Comparison of ENCODE assay signal across 19 mouse cellular contexts in the genomic region with DNA sequence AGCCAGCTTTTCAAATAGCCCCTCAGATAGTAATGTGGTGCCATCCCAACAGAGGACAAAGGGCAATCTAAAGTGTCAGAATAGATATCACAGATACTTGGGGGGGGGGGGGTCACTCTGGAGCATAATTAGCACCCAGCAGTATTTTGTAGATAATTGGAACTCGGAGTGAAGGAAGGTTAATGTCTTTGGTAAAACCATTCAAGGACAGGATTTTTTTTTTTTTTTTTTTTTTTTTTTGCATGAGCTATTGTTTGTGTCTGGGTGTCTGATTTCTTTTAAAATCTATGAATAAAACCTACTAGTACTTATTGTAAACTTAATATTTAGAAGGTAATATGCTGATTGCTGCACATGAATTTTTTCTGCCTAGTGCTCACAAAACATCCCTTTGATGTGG.
A peak's percentile ranks its signal among the peaks of the same experiment; 100 is the strongest.
DNase-seq lines count a peak whose midpoint lies in the region; ATAC-seq and TF ChIP-seq lines count a peak whose summit lies in the region.
"Had no signal": no experiment of that assay in that cellular context is flagged by ENCODE, and none has a peak within 500 bp of the region (broad histone marks: within the 10 kb centered on the region; RNA-seq: fewer than 3 reads in every experiment).

No protein-coding gene starts in this region.

- no peak overlapping the region for H3K4me3 ChIP-seq in hindbrain, embryonic 12.5 days
- no peak overlapping the region for H3K4me3 ChIP-seq in hindbrain, embryonic 14.5 days (replicated peaks; ENCODE audit: low read length)
- no peak overlapping the region for H3K4me3 ChIP-seq in midbrain, embryonic 12.5 days
- no peak overlapping the region for H3K4me3 ChIP-seq in midbrain, embryonic 15.5 days
- H3K4me3 ChIP-seq in small intestine, adult 2 months (ENCODE audit: low read depth, low read length), result no peak overlapping the region
- H3K4me3 ChIP-seq: embryonic facial prominence, embryonic 10.5 days; heart, embryonic 12.5 days; hindbrain, embryonic 15.5 days; liver, embryonic 15.5 days; neural tube, embryonic 15.5 days had no signal

- intact Hi-C loops in left cerebral cortex, postnatal 4 days (cut with DNase I), result loop anchor here (5.0 kb wide), 2 partner anchors 74 to 194 kb away; a partner anchor contains a TSS

- no peak for DNase-seq in hindbrain, embryonic 14.5 days (ENCODE audit: low spot score)
- DNase-seq in left cerebral cortex, postnatal 4 days, result no peak
- DNase-seq: adrenal gland, adult 8-10 months; right cerebral cortex, postnatal 4 days; thymus, adult 2 months had no signal

- ATAC-seq in hindbrain, embryonic 12.5 days (ENCODE audit: low FRiP score), result peak; percentile 2; the same call in 1 of the 2 replicates
- no peak for ATAC-seq in hindbrain, embryonic 14.5 days (ENCODE audit: low FRiP score)
- 0 out of 2 replicates have a peak, but pooled peaks have one; percentile 28 for ATAC-seq in midbrain, embryonic 12.5 days (ENCODE audit: low FRiP score, low read depth)
- ATAC-seq in midbrain, embryonic 15.5 days (replicated peaks), result no peak
- peak; percentile 7 for ATAC-seq in activated CD4-positive, CD25-positive, alpha-beta regulatory T cell, adult 4 months

- no peak overlapping the region for H3K9ac ChIP-seq in hindbrain, embryonic 12.5 days
- no peak overlapping the region for H3K9ac ChIP-seq in hindbrain, embryonic 14.5 days
- H3K9ac ChIP-seq in midbrain, embryonic 12.5 days (replicated peaks), result no peak overlapping the region
- H3K9ac ChIP-seq in midbrain, embryonic 15.5 days, result no peak overlapping the region
- H3K9ac ChIP-seq: forebrain, postnatal 0 days; heart, embryonic 12.5 days; hindbrain, embryonic 15.5 days; liver, embryonic 15.5 days; neural tube, embryonic 15.5 days had no signal

- H3K36me3 ChIP-seq in hindbrain, embryonic 12.5 days, result no peaks in the 10 kb centered on the region
- H3K36me3 ChIP-seq in hindbrain, embryonic 14.5 days (replicated peaks; ENCODE audit: control insufficient read depth, insufficient read depth), result no peaks in the 10 kb centered on the region
- H3K36me3 ChIP-seq in midbrain, embryonic 12.5 days, result no peaks in the 10 kb centered on the region
- no peaks in the 10 kb centered on the region for H3K36me3 ChIP-seq in midbrain, embryonic 15.5 days (replicated peaks)
- H3K36me3 ChIP-seq in small intestine, adult 2 months (ENCODE audit: control insufficient read depth, insufficient read depth, low read length), result peaks cover 5% of the 10 kb centered on the region; the same call in 1 of the 2 replicates
- H3K36me3 ChIP-seq: embryonic facial prominence, embryonic 10.5 days; heart, embryonic 12.5 days; hindbrain, embryonic 15.5 days; liver, embryonic 15.5 days; neural tube, embryonic 15.5 days had no signal

- TF ChIP-seq POLR2A in small intestine, adult 2 months (IDR thresholded peaks at IDR 0.05; ENCODE audit: low read depth, low read length), result no peak

- WGBS in hindbrain, embryonic 12.5 days, result 77% methylated on average over 1 of the region's 1 CpGs
- WGBS in hindbrain, embryonic 14.5 days, result 80% methylated on average over 1 of the region's 1 CpGs
- 75% methylated on average over 1 of the region's 1 CpGs for WGBS in midbrain, embryonic 12.5 days
- 71% methylated on average over 1 of the region's 1 CpGs for WGBS in midbrain, embryonic 15.5 days
- WGBS in small intestine, adult 2 months, result 11% methylated on average over 1 of the region's 1 CpGs

- H3K4me1 ChIP-seq in hindbrain, embryonic 12.5 days, result peaks cover 7% of the 10 kb centered on the region
- 0 out of 2 replicates have a peak, but pooled peaks cover 4% of the 10 kb centered on the region for H3K4me1 ChIP-seq in hindbrain, embryonic 14.5 days (replicated peaks; ENCODE audit: control insufficient read depth, insufficient read depth, low read length)
- peaks cover 8% of the 10 kb centered on the region for H3K4me1 ChIP-seq in midbrain, embryonic 12.5 days
- H3K4me1 ChIP-seq in midbrain, embryonic 15.5 days, result peaks cover 6% of the 10 kb centered on the region; the same call in 1 of the 2 replicates
- H3K4me1 ChIP-seq in small intestine, adult 2 months (ENCODE audit: control insufficient read depth, insufficient read depth, insufficient read length, low read length), result peaks cover 20% of the 10 kb centered on the region; the same call in 1 of the 2 replicates

- H3K27ac ChIP-seq in hindbrain, embryonic 12.5 days, result no peak overlapping the region
- H3K27ac ChIP-seq in hindbrain, embryonic 14.5 days, result no peak overlapping the region
- H3K27ac ChIP-seq in midbrain, embryonic 12.5 days (replicated peaks), result no peak overlapping the region
- H3K27ac ChIP-seq in midbrain, embryonic 15.5 days, result no peak overlapping the region
- H3K27ac ChIP-seq in small intestine, adult 2 months (ENCODE audit: insufficient read depth, low read depth, low read length), result peak overlapping the region; percentile 90; the same call in 1 of the 2 replicates
- H3K27ac ChIP-seq: embryonic facial prominence, embryonic 10.5 days; hindbrain, embryonic 15.5 days; liver, embryonic 15.5 days; macrophage; neural tube, embryonic 15.5 days; stomach, postnatal 0 days had no signal

- no peak for TF ChIP-seq CTCF in small intestine, adult 2 months (IDR thresholded peaks at IDR 0.05; ENCODE audit: extremely low read depth, insufficient read length, insufficient replicate concordance, low read depth, low read length)

- no peaks in the 10 kb centered on the region for H3K9me3 ChIP-seq in hindbrain, embryonic 12.5 days (replicated peaks)
- H3K9me3 ChIP-seq in hindbrain, embryonic 14.5 days (ENCODE audit: control insufficient read depth, low read length), result no peaks in the 10 kb centered on the region
- H3K9me3 ChIP-seq in midbrain, embryonic 12.5 days, result no peaks in the 10 kb centered on the region
- H3K9me3 ChIP-seq in midbrain, embryonic 15.5 days, result no peaks in the 10 kb centered on the region
- H3K9me3 ChIP-seq: embryonic facial prominence, embryonic 10.5 days; heart, embryonic 12.5 days; hindbrain, embryonic 15.5 days; liver, embryonic 15.5 days; neural tube, embryonic 15.5 days had no signal

- no peaks in the 10 kb centered on the region for H3K27me3 ChIP-seq in hindbrain, embryonic 12.5 days
- H3K27me3 ChIP-seq in hindbrain, embryonic 14.5 days (ENCODE audit: control insufficient read depth, insufficient read depth, low read length), result no peaks in the 10 kb centered on the region
- peaks cover 25% of the 10 kb centered on the region for H3K27me3 ChIP-seq in midbrain, embryonic 12.5 days
- H3K27me3 ChIP-seq in midbrain, embryonic 15.5 days (replicated peaks), result no peaks in the 10 kb centered on the region
- no peaks in the 10 kb centered on the region for H3K27me3 ChIP-seq in small intestine, adult 2 months (ENCODE audit: control insufficient read depth, insufficient read depth, low read length)
- H3K27me3 ChIP-seq: heart, embryonic 12.5 days; hindbrain, embryonic 15.5 days; liver, embryonic 15.5 days; neural tube, embryonic 15.5 days; Patski had no signal

- no peak overlapping the region for H3K4me2 ChIP-seq in hindbrain, embryonic 12.5 days (replicated peaks)
- H3K4me2 ChIP-seq in hindbrain, embryonic 14.5 days (replicated peaks), result no peak overlapping the region
- no peak overlapping the region for H3K4me2 ChIP-seq in midbrain, embryonic 12.5 days (replicated peaks)
- no peak overlapping the region for H3K4me2 ChIP-seq in midbrain, embryonic 15.5 days
- H3K4me2 ChIP-seq: heart, embryonic 12.5 days; hindbrain, embryonic 15.5 days; liver, embryonic 15.5 days; neural tube, embryonic 15.5 days had no signal

Comparison
In these comparisons a context has a peak if more than half of its experiments do, and no peak if none do; other contexts are left out.
1. ATAC-seq: peak in hindbrain, embryonic 12.5 days (single experiment), midbrain, embryonic 12.5 days (single experiment) and activated CD4-positive, CD25-positive, alpha-beta regulatory T cell, adult 4 months (single experiment); none in hindbrain, embryonic 14.5 days (single experiment) and midbrain, embryonic 15.5 days (single experiment).